Mouse (Mus musculus): ENCODE measurements at regions not wholly inside any gene's neighbourhood (a gene's known extent, or its start where the extent isn't known, plus 50 kb on each side); places are given as distances from the start of the nearest gene placed in this dataset.

DNA sequence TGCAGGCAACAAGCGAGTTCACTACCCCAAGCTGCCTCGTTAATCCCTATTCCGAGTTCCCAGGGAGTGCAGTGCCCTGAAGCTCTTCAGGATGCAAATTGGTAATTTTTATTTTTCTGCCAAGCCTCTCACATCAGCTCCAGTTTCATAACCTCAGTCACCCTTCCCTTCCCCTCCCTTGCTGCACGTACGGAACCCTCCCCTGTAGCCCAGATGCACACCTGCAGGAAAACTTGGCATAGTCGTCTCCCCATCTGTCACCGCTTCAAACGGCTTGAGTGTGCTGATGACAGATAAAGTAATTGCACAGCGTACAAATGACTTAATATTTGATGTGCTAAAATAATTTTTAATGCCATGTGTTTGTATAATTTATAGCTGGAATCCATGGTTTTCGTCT is 119.7 kb upstream of the Tmem45b start:
- TF ChIP-seq ELF1 (IDR thresholded peaks at IDR 0.05; ENCODE audit: low read depth, low read length): no peak
- no peak for TF ChIP-seq MAX (IDR thresholded peaks at IDR 0.05; ENCODE audit: low read length)

All from MEL (cell line).